Mouse (Mus musculus): Measurements from ENCODE around the gene Mrrf.

The Mrrf gene

GRCm38 (mm10) chr2:36202611-36202880, 66.4 kb downstream of the Mrrf start:
- no peak for DNase-seq

DNA sequence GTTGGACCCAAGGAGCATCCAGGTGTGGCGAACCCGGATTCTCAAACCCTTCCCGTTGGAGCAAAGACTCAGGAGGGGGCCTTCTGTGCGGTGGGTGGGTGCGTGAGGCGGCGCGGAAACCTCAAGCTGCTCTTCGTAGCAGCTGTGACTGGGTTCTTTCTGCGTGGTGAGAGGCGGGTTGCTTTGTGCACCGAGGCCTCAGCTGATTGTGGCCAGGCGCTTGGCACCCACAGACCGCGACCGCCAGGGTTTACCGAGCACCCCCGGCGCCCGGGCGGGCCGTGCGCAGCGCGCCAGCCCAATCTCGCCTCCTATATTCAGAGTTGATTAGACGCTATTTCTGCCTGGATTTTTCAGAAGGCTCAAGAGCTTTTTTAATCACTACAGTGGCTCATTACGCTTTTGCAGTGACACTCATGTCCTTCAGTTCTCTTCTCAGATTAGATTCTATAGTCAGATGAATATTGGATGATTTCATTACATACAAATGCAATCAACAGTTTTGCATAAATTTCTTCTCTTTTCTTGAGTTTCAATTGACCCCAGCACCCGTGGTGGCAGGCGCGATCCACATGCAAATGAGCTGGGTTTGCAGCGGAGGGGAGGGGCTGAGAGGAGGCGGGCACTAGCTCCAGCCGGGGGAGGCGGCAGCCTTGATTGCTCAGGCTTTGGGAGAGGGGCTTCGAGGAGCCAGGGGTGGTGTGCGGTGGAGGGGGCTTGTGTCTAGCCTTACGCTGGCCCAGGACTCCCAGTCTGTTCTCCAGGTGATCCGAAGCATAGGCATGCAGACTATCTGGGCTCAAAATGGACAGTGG, 67.0 kb downstream of the Mrrf start:
- DNase-seq, result peak; percentile 60

- DNase-seq, result no peak
Measured at GRCm38 (mm10) chr2:36204595-36204994, 68.4 kb downstream of the Mrrf start.

DNA sequence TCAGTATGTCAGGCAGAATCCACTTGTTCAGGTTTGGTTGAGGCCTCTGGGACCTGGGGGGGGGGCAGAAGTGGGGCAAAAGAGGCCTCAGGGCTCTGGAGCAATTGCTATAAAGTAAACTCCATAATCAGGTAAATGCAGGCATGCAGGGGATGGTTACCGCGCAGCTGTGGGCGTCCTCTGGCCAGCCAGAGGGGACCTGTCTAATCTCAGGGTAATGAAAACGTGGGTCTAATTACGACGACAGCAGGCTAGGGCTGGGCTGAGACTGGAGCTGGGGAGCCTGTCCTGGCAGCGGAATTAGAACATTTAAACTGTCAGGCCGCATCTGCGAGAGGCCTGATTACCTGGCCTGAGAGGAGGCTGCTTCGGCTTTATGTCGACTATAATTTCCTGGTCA, 70.9 kb downstream of the Mrrf start:
- no peak for DNase-seq

DNA sequence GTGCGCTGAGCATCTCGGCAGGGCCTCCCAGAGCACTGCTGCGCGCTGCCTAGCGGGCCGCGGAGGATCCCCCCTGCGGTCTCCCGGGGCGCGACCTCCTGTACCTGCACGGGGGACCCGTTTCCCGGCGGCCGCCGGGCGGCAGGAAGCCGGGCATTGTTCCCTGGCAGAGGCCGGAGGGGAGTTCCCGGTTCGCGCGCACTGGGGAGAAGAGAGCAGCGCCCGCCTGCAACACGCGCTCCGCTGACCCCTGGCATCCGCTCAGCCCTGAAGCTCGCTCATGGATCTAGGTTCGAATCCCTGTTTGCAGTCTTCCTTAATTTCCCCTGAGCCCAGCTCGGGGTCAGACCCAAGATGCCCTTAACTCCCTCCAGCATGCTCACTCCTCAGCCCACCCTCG, 74.6 kb downstream of the Mrrf start:
- DNase-seq, result no peak

DNA sequence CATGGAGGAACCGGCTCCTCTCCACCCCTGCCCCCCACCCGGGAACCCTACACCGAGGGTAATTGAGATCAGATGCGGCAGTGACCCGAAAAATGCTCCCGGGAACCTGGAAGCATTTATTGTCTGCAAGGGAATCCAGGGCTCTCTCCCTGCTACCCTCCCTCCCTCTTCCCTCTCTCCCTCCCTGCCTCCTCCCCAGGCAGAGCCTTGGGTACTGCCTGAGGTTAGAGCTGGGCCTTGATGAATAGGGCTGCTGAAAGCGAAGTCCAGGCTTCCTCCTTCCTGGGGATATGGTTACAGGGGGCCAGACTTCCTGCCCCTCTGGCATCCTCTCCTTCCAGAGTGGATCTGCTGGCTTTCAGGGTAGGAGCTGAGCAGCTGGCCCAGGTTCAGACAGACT, 75.6 kb downstream of the Mrrf start:
- DNase-seq, result no peak

- DNase-seq, result no peak
Measured at GRCm38 (mm10) chr2:36213108-36213507, 76.9 kb downstream of the Mrrf start.

- peak; percentile 87 for DNase-seq
Measured at GRCm38 (mm10) chr2:36214023-36214422, 77.8 kb downstream of the Mrrf start.

DNA sequence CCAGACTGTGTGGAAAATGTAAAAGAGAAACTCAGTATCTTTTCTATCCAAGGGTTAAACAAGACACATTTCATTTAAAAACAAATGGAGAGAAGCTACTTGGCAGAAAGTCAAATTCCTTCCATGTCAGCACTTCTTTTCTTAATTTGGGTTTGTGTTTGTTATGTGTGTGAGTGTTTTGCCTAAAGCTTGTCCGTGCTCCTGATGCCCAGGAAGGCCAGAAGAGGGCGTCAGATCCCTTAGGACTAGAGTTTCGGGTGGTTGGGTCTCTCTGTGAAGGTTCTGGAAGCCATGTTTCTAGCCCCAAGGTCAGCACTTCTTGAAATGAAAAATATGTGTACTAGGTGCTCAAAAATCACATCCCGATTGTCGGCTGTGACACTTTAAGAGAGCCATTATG, 78.2 kb downstream of the Mrrf start:
- no peak for DNase-seq

- no peak for DNase-seq
Measured at GRCm38 (mm10) chr2:36215203-36215739, 79.1 kb downstream of the Mrrf start.

GRCm38 (mm10) chr2:36216546-36216945, 80.4 kb downstream of the Mrrf start:
- DNase-seq, result no peak

GRCm38 (mm10) chr2:36216953-36217573, 80.9 kb downstream of the Mrrf start:
- DNase-seq, result no peak

DNA sequence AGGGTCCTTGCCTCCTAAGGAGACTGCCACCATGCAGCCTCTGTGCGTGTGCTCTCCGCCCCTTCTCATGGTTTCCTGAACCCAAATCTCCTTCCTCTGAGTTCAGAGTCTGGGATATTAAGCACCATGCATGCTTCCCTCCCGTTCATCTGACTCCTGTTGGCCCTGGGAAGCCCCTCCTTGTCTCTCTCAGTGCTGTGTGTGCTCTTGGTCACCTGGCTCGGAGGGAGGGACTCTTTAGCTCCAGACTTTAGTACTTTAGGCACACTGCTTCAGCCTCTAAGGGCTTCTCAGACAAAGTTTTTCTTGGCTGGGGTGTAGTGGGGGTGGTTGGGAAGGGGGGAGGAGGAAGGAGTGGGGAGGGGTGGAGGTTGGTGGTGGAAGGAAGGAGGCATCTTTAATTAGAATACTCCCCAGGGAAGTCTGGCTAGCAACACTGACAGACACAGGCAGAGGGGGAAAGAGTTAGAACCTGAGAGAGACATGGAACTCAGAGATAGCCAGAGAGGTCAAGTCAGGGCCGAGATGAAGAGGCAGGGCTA, 81.6 kb downstream of the Mrrf start:
- no peak for DNase-seq

DNA sequence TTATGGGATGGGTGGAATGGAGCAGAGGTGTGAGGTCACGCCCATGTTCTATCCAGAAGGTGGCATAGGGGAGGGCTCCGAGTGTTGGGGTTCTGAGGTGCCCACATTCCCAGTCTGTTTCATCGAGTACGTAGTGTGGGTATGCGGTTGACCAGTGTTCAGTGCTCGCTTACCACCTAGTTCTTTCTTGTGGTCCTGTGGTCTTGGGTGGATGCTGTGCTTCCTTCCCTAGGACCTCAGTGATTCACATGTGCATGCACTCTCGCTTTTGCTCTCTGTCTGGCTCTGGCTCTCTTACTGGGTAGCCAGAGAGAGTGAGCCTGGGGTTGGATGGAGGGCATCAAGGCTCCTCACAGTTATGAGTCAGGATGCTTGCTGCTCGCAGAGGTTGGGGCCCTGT, 83.9 kb downstream of the Mrrf start:
- no peak for DNase-seq

GRCm38 (mm10) chr2:36220891-36221290, 84.7 kb downstream of the Mrrf start:
- DNase-seq, result no peak

DNA sequence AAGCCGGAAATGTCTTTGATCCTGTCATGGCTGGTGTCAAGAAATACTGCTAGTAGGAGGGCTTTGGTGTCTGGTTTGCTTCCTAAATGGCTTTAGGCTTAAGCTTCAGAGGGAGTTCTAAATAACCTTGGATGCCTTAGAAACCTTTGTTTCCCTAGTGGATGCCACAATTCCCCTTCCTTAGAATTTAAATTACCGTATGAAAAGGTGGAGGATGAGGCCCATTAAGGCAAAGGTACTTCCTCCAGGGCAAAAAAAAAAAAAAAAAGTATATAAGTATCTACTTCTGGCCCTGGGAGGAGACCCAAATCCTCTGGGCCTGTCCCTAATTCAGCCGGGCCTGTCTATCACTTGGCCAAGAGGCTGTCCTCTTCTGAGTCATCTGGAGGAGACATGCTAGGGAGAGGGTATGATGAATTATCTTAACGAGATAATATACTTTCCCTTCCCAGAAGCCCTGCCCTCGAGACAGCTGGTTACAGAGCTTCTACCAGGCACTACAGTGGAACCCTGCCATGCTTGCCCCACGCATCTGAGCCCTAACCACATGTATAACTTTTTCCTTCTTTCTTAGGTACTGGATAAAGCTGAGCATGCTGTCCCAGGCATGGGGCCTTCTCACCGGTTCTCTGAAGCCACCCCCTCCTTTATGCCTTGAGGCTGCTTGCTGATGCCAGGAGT, 86.1 kb downstream of the Mrrf start:
- DNase-seq, result no peak

DNA sequence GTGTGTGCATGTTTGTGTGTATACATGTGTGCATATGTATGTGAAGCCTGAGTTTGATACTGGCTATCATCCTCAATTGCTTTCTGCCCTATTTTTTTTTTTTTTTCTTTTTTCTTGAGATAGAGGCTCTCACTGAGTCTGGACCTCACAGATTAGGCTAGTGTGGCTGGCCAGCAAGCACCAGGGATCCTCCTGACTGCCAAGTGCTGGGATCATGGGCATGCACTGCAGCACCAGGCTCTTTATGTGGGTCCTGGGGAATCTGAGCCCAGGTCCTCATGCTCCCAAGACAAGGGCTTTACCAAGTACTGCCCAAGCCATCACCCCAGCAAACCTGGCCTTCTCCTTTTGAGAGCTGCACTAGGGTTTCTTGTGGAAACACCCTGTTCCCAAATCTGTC, 87.2 kb downstream of the Mrrf start:
- DNase-seq, result no peak

GRCm38 (mm10) chr2:36224153-36224552, 88.0 kb downstream of the Mrrf start:
- DNase-seq, result no peak

DNA sequence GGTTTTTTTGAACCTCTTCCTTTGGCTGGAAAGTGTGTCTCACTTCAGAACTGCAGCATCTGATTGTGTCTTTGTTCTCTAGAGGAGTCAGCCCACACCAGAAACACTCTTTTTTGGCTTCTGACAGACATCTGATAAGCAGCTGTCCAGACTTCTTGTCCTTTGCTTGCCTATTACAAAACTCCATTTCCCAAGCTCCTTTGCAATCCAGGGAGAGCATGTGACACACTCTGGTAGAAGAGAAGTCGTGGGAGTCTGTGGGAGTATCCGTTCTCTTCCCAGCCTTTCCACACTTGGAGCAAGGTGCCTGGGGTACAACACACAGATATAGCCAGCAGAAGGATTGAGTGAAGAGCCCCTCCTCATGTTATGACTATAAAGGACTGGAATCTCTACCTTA, 88.4 kb downstream of the Mrrf start:
- DNase-seq, result peak; percentile 38

- DNase-seq, result peak; percentile 47
Measured at GRCm38 (mm10) chr2:36230366-36230765, 94.2 kb downstream of the Mrrf start, which contains the start of gene Ptgs1. Gene Ptgs1 (plus strand): TSS chr2:36230426.

- DNase-seq, result no peak
Measured at GRCm38 (mm10) chr2:36230967-36231366, 94.8 kb downstream of the Mrrf start.

- DNase-seq, result no peak
Measured at GRCm38 (mm10) chr2:36234526-36235368, 98.6 kb downstream of the Mrrf start.

DNA sequence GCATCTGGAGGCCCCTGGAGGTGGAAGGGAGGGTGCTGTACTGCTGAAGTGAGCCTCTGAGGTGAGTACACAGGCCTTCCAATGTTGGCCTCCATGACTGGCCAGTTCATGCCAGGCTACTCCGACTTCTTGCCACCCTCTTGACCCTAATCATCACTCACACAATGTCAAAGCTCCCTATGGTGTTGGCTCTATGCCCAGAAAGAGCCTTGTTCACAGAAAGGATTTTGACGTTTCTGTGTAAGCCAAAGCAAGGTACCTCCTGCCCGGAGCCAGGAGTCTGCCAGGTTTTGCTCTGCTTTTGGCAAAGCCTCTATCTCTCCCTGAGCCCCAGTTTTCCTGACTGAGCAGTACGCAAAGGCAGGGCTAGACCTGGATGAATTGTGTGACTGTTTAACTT, 99.7 kb downstream of the Mrrf start:
- no peak for DNase-seq
